Mouse (Mus musculus) testis, adult 2 months (tissue): Measurements from ENCODE around the gene Coro2a.

Experiments used
- CTCF ChIP-seq: fragments of 200-500 bp; IDR thresholded peaks from 2 replicates; pipeline ENCODE4 v1.5.1; 2012; ENCODE audit warnings: low read depth, mild to moderate bottlenecking, inconsistent platforms, low read length, moderate library complexity; ENCODE audit not compliant: control insufficient read depth, insufficient read depth, insufficient replicate concordance
- POLR2A ChIP-seq: fragments of 200-500 bp; IDR thresholded peaks from 2 replicates; pipeline ENCODE4 v1.6.1; 2012; ENCODE audit warnings: low read depth, mild to moderate bottlenecking, inconsistent platforms, low read length, moderate library complexity; ENCODE audit not compliant: control insufficient read depth

GRCm38 (mm10) chr4:46495543-46495942 is 106.5 kb downstream of the Coro2a start:
- TF ChIP-seq POLR2A (no peak), CTCF (no peak)
